Mouse (Mus musculus): ENCODE measurements around the gene Fam19a2.

The Fam19a2 gene

DNA sequence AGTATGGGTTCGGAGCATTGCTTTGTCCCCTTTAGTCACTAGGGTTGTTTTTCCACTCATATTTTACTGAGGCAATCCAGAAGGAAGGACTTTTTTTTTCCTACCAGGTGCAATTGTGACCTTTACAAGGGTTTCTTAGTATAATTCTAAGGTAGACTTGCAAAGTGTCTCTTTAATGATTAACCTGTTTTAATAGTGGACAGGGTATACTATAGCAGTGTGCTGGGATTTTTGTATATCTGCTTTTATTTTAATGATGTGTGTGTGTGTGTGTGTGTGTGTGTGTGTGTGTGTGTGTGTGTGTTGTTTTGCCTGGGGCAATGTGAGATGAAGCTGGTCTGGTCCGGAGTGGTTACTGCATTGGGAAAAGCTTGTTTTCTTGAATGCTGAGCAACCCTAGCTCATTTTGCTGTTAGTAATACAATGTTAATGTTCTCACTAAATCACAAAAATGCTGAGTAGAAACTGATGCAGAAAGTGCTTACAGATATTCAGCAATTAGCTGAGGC, 458.2 kb downstream of the Fam19a2 start:
- no peak for DNase-seq (ENCODE audit: extremely low spot score, low spot score)

DNA sequence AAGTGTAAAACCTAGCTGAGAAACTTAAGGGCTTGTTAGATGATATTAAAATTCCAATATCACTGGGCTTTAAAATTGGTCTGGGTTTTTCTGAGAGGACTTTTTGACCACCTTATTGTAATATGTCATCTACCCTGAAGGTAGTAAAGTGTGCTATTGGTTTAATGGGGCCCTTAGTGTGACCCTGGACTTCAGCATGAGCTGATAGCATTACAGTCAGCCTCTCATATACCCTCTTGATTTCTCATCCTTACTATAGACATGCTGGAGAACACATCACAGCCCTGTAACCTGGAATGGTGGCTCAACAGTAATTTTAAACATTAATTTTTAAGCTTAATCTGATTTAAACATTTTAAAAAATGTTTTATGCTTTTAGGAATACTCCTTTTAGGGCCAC, 459.8 kb downstream of the Fam19a2 start:
- no peak for DNase-seq (ENCODE audit: extremely low spot score, low spot score)

DNA sequence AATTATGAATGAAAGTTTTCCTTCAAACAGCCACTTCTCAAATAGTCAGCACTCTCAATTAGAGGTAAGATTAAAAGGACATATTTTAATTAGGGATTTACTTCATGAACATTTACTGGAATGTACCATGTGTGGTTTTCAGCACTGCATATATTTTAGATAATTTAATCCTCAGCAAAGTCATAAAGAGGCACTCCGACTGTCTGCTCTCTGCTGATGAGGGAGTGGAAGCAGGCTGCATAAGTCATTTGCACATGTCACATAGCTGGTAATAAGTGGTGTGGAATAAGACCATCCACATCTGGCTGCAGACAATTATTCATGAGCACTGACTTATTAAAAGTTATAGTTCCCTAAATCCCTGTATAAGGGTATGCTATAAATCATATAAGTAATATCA, 484.5 kb downstream of the Fam19a2 start:
- DNase-seq (ENCODE audit: extremely low spot score, low spot score), result no peak

DNA sequence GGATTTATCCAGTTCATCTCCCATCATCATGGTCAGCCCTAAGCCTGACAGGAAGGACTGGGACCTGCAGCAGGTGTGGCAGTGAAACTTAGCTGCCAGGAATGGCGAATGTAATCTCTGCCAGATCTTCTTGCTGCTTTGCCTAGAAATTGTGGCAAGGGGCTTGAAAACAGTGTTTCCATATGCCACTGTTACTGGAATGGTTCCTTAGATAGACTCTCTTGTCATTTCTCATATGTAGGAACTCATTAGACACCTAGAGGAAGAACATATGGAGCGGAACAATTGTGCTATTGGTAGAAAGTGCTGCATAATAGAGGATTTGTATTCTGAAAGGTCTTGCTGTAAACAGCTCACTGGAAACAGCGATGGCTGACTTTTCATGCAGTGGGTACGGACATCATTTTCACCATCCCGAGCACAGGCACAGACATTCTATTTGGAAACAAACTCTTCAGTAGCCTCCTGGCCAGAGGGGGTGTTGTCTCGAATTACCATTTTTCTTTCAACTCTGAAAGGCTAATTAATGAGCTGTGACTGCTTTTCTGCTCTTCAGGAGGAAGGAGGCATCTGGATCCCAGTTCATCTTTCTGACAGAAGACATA, 488.0 kb downstream of the Fam19a2 start:
- DNase-seq (ENCODE audit: extremely low spot score, low spot score), result no peak

DNA sequence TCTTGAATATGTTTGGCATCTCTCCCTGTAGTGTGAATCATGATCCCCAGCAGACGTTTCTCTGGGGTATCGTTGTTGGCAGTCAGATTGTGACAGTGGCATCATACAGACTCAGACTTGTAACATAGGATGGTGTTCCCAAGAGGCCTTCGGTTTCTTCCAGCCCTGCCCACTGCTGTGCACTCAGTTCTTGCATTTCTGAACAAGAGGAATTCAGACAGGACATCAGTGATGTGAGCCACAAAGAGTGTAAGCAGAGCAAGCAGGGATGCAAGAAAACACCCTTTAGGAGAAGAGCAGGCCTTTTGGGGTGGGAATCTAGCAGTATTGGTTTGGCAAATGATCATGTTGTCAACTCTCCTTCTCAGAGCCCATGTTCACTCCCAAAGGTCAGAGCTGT, 489.0 kb downstream of the Fam19a2 start:
- no peak for DNase-seq (ENCODE audit: extremely low spot score, low spot score)

DNA sequence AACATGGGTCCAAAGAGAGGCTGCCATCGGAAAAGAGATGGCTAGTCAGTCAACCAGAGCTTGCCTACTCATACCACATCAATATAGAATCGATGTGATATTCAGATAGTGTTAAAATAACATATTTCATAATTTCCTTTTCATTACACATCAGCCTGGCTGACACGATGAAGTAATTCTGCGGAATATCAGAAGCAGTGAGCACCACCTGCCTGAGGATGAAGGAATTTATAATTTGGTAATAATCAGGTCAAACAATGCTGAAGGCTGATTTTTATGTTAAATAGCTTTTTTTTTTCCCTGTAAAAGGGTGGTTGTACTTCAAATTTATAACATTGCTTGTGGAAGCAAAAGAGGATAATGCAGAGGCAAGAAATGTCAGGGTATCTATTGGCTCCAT, 490.2 kb downstream of the Fam19a2 start:
- DNase-seq (ENCODE audit: extremely low spot score, low spot score), result no peak

DNA sequence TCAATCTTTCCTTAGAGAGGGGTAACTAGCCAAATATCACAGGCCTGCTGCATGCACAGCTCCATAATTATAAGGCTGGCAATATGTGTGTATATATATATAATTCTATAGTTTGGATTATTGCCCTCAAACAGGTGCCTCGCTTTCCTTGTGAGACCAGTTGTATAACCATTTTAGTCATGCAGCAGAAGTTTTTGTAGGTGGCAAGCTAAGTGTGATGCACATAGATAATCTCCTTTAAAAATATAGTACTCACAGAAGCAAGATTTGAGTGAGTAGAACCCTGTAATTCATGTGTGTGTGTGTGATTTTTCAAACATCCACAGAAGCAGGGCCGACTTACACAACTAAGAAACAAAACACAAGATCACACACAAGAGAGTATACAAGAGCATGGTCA, 525.6 kb downstream of the Fam19a2 start:
- no peak for DNase-seq (ENCODE audit: extremely low spot score, low spot score)
